Mouse (Mus musculus) c-Kit-negative CD71-positive TER-119-positive erythroid progenitor cells, embryonic 14.5 days (primary cell): ENCODE data around the gene Gm20661.

ENCODE experiments used
- DNase-seq: peaks from one replicate; pipeline ENCODE4 v3.0.0-alpha.2; 2013; ENCODE audit warnings: low read depth, low spot score

The Gm20661 gene

GRCm38 (mm10) chr9:107967437-107967836, 15.4 kb upstream of the Gm20661 start:
- DNase-seq: no peak

GRCm38 (mm10) chr9:107968531-107968930, 14.3 kb upstream of the Gm20661 start:
- no peak for DNase-seq

- no peak for DNase-seq
Measured at GRCm38 (mm10) chr9:107970311-107970710, 12.5 kb upstream of the Gm20661 start.

GRCm38 (mm10) chr9:107971690-107972541, 10.9 kb upstream of the Gm20661 start:
- DNase-seq: peak; percentile 88

GRCm38 (mm10) chr9:107974491-107975171, 8.2 kb upstream of the Gm20661 start:
- peak; percentile 76 for DNase-seq

GRCm38 (mm10) chr9:107975399-107976386, 7.2 kb upstream of the Gm20661 start, which contains the start of gene Uba7:
TSS of gene Uba7 (plus strand) at chr9:107975505.
- DNase-seq: peak; percentile 82

- DNase-seq: no peak
Measured at GRCm38 (mm10) chr9:107978815-107979214, 4.0 kb upstream of the Gm20661 start.

- no peak for DNase-seq
Measured at GRCm38 (mm10) chr9:107981684-107982605, 913 bp upstream of the Gm20661 start.

- no peak for DNase-seq
Measured at GRCm38 (mm10) chr9:107983421-107983890, 598 bp downstream of the Gm20661 start.

- no peak for DNase-seq
Measured at GRCm38 (mm10) chr9:107984052-107984753, 1.3 kb downstream of the Gm20661 start.

GRCm38 (mm10) chr9:107984754-107985055, 1.8 kb downstream of the Gm20661 start:
- DNase-seq: no peak

- peak; percentile 91 for DNase-seq
Measured at GRCm38 (mm10) chr9:107985131-107986119, 2.6 kb downstream of the Gm20661 start, which contains the start of gene Inka1. TSS of gene Inka1 (minus strand) at chr9:107985879.

- no peak for DNase-seq
Measured at GRCm38 (mm10) chr9:107986376-107986775, 3.5 kb downstream of the Gm20661 start.

GRCm38 (mm10) chr9:107987950-107988349, 5.1 kb downstream of the Gm20661 start:
- no peak for DNase-seq

- DNase-seq: no peak
Measured at GRCm38 (mm10) chr9:107992197-107992596, 9.3 kb downstream of the Gm20661 start, which contains the start of gene Cdhr4. TSS of gene Cdhr4 (plus strand) at chr9:107992497.

GRCm38 (mm10) chr9:107993013-107993412, 10.2 kb downstream of the Gm20661 start:
- no peak for DNase-seq

GRCm38 (mm10) chr9:107994464-107994863, 11.6 kb downstream of the Gm20661 start:
- no peak for DNase-seq

- DNase-seq: no peak
Measured at GRCm38 (mm10) chr9:107995513-107995912, 12.7 kb downstream of the Gm20661 start.
